Mouse (Mus musculus) liver, adult 2 months (tissue): ENCODE data around the gene Grin2d. TPM values are rescaled to one million over a fixed set of nuclear protein-coding genes. Genes with fewer than 3 reads are reported as not detected.

Source experiments
- DNase-seq: peaks from one replicate; pipeline ENCODE4 v3.0.0-alpha.2; 2011; ENCODE audit warnings: low read depth, low spot score; ENCODE audit errors: extremely low read depth
- H3K27ac ChIP-seq: fragments of 200-500 bp; replicated peaks from 2 replicates; pipeline ENCODE4 v1.5.1; 2012; ENCODE audit warnings: low read depth, mild to moderate bottlenecking, control low read depth, inconsistent platforms, low read length; ENCODE audit not compliant: insufficient read depth
- H3K27me3 ChIP-seq: fragments of 200-500 bp; 2 replicates; pipeline ENCODE4 v1.6.1; 2012; ENCODE audit warnings: mild to moderate bottlenecking, moderate library complexity, low read length, inconsistent platforms; ENCODE audit not compliant: control insufficient read depth, insufficient read depth
- H3K36me3 ChIP-seq: fragments of 200-500 bp; 2 replicates; pipeline ENCODE4 v1.6.1; 2012; ENCODE audit warnings: low read length, inconsistent platforms; ENCODE audit not compliant: control insufficient read depth, insufficient read depth
- H3K4me1 ChIP-seq: fragments of 200-500 bp; 2 replicates; pipeline ENCODE4 v1.6.1; 2011; ENCODE audit warnings: low read length; ENCODE audit not compliant: control insufficient read depth, insufficient read depth
- H3K4me3 ChIP-seq: fragments of 200-500 bp; 2 replicates; pipeline ENCODE4 v1.5.1; 2011; ENCODE audit warnings: low read depth, mild to moderate bottlenecking, control low read depth, low read length, moderate library complexity; ENCODE audit not compliant: insufficient read depth
- H3K79me2 ChIP-seq: fragments of 200-500 bp; 2 replicates; pipeline ENCODE4 v1.6.1; 2012; ENCODE audit warnings: inconsistent platforms, mild to moderate bottlenecking, low read length, moderate library complexity; ENCODE audit not compliant: control insufficient read depth, insufficient read depth
- H3K9ac ChIP-seq: fragments of 200-500 bp; 2 replicates; pipeline ENCODE4 v1.6.1; 2012; ENCODE audit warnings: low read depth, mild to moderate bottlenecking, control low read depth, inconsistent platforms, low read length
- CTCF ChIP-seq: fragments of 200-500 bp; IDR thresholded peaks from 2 replicates; pipeline ENCODE4 v1.5.1; 2011; ENCODE audit warnings: low read depth, low read length, control low read depth
- POLR2A ChIP-seq: fragments of 200-500 bp; IDR thresholded peaks from 2 replicates; pipeline ENCODE4 v1.6.1; 2011; ENCODE audit warnings: low read length, control low read depth; ENCODE audit not compliant: insufficient read depth; ENCODE audit errors: extremely low read depth
- WGBS: fragments of 180-500 bp; shearing (Covaris S2); methylation state at CpG from one replicate; pipeline ENCODE4 v1.1.7; 2018; 5-methylcytosine and 5-hydroxymethylcytosine counted together
- polyA plus RNA-seq: library from polyadenylated mRNA; depleted of rRNA; stranded (reverse); fragments of >200 nt; gene quantifications from 2 replicates; pipeline ENCODE4 v1.2.3, GENCODE M21; 2012
- total RNA-seq: library from RNA; depleted of rRNA; stranded (reverse); fragments of >200 nt; gene quantifications from 2 replicates; pipeline ENCODE4 v1.2.3, GENCODE M21; 2014

Gene Grin2d
- total and polyA plus RNA-seq, 2 experiments, result under 0.01 to 0.20 TPM

DNA sequence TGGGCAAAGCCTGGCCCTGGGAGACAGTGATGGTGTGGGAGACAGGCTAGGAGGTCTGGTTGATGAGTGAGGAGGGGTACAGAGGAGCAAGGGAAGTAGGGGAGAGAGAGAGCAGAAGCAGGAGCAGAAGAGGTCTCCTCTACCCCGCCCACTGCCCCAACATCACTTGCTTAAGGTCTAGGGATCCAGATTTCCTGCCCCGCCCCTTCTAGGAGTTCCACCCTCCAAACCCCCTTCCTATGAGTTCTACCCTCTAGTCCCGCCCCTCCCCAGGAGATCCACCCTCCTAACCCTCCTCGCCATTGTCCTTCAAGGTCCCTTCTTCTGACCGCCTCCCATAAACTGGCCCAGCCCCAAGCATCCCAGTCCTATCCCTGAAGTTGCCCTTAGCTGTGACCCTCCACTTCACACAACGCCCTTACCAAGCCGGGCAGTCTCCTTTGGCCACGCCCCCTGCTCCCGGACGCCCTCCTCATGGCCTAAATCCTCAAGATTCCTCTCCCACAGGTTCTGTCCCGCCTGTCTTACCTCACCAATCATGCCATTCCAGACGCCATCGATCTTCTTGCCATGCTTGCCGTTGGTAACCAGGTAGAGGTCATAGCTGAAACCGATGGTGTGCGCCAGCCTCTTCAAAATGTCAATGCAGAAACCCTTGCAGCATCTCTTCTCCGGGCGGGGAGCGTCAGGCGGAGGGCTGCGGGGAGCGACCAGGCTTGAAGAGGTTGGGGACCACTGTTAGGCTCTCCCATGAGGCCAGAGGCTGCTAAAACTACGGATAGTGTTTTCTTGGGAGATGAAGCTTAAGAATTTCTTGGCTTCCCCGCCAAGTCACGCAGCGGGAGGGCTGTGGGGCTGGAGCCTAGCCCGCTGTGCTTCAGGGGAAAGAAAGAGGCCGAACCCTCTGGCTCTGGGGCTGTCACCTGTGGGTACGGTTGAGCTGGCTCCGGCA lies 21.0 kb downstream of the Grin2d start:
- no peak overlapping the region for H3K9ac ChIP-seq
- H3K4me3 ChIP-seq, result peak overlapping the region; percentile 23; the same call in 1 of the 2 replicates
- no peaks in the 10 kb centered on the region for H3K79me2 ChIP-seq
- no peak overlapping the region for H3K27ac ChIP-seq
- WGBS, result 11% methylated on average over 30 of the region's 30 CpGs
- H3K36me3 ChIP-seq, result no peaks in the 10 kb centered on the region
- H3K27me3 ChIP-seq, result peaks cover 5% of the 10 kb centered on the region; the same call in 1 of the 2 replicates
- H3K4me1 ChIP-seq, result no peaks in the 10 kb centered on the region
- DNase-seq, result no peak
- TF ChIP-seq POLR2A (no peak), CTCF (no peak)

DNA sequence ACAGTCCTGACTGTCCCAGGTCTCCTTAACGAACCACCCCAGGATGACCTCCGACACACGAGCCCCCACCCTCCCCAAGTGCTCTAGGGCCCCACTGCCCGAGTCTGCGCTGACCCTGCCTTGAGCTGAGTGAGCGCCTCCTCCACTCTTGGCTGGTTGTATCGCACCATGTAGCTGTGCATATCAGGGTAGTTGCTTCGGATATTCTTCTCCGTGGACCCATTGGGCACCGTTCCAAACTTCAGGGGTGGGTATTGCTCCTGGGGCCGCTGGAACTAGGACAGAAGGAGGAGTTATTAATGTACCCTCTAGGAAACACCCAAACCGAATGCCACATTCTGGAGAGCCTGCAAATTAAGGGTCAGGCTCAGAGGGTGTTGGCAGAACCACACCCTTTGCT lies 25.1 kb downstream of the Grin2d start:
- Histone ChIP-seq H3K79me2 (no peaks in the 10 kb centered on the region), H3K4me1 (no peaks in the 10 kb centered on the region), H3K36me3 (no peaks in the 10 kb centered on the region), H3K9ac (no peak overlapping the region), H3K4me3 (no peak overlapping the region), H3K27ac (no peak overlapping the region), H3K27me3 (peaks cover 5% of the 10 kb centered on the region; the same call in 1 of the 2 replicates)
- 85% methylated on average over 12 of the region's 12 CpGs for WGBS
- TF ChIP-seq CTCF (no peak), POLR2A (no peak)
- no peak for DNase-seq

DNA sequence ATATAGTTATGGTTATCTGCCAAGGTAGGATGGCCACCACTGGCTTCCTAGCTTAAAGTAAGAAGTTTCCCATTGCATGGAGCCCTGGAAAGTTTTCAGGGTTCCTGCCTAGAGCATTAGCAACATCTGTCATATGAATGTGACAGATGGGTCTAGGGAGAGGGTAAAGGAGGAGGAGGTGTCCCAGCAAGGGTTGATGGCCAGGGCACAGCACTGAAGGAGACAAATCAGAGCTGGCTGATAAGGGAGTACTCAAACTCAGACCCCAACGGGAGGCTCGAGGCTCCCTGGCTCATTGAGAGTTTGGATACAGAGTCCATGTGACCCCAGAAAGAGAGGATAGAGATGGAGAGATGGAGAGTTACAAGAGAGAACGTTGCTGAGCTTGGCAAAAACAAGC lies 27.5 kb downstream of the Grin2d start:
- WGBS, result 66% methylated on average over 3 of the region's 3 CpGs
- H3K79me2 ChIP-seq, result no peaks in the 10 kb centered on the region
- no peak for TF ChIP-seq CTCF
- TF ChIP-seq POLR2A, result no peak
- H3K9ac ChIP-seq, result no peak overlapping the region
- no peak overlapping the region for H3K27ac ChIP-seq
- no peak overlapping the region for H3K4me3 ChIP-seq
- H3K27me3 ChIP-seq, result no peaks in the 10 kb centered on the region
- H3K36me3 ChIP-seq, result no peaks in the 10 kb centered on the region
- H3K4me1 ChIP-seq, result no peaks in the 10 kb centered on the region
- DNase-seq, result no peak

DNA sequence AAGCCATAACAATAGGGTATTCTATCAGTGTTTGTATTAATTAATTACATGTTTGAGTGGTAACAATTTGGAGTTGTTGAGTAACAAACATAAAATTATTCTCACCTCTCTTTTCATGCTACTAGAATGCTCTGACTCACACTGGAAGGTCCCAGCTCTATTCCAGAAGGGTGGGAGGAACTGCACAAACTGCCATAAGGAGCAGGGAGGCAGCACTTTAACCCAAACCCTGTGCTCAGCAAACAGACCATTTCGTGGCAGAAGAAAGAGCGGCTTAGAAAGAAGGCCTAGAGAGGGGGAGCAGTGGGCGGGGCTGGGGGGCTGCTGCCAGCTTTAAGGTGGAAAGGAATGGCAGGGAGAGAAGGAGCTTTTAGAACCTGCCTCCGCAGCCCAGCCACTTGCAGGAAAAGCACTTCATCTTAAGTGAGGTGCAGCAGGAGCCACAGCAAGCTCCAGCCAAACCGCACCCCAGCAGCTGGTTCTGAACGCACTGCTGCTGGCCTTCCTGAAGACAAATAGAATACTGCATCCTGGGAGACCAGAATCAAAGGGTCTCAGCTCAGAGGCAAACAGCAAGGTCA lies 29.6 kb downstream of the Grin2d start:
- WGBS, result 58% methylated on average over 6 of the region's 6 CpGs
- Histone ChIP-seq H3K27me3 (no peaks in the 10 kb centered on the region), H3K4me1 (no peaks in the 10 kb centered on the region), H3K79me2 (no peaks in the 10 kb centered on the region), H3K4me3 (no peak overlapping the region), H3K27ac (no peak overlapping the region), H3K36me3 (no peaks in the 10 kb centered on the region), H3K9ac (no peak overlapping the region)
- no peak for DNase-seq
- TF ChIP-seq POLR2A (no peak), CTCF (no peak)

DNA sequence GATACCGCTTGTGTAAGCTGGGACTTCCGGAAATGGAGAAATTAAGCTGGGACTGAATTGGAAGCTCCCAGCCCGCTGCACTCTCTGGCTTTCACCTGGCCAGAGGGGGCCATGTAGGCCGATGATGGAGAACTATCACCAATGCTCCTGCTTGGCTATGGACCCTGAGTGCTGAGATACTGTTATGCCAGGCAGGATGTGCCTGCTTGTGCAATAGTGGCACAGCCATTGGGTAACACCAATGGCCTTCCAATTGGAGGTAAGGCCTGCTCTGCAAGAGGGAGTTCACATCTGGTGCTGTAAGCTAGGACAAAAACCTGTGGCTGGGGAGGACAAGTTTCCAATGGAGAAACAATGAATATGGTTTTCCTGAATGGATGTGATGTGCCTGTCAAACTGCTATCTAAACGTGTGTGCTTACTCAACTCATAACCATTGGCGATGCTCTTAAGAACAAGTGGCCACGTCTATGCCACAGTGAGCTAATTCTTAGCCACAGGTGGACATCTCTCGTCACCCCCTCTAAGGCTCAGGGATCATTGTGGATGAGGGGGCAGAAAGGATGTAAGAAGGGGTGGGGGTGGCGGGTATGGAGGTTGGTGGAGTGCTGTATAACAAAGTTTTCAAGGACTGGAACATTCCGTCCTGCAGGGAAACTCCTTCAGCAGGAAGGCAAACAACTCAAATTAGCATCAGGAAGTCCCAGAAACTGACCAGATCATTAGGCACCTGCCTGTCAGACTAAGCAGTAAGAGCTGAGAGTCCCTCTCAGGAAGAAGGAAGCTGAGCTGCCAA lies 35.0 kb downstream of the Grin2d start:
- WGBS, result 91% methylated on average over 10 of the region's 10 CpGs

More for the DNA sequence above, 35.0 kb downstream of the Grin2d start:
- Histone ChIP-seq H3K27ac (no peak overlapping the region), H3K79me2 (no peaks in the 10 kb centered on the region), H3K4me3 (no peak overlapping the region), H3K9ac (no peak overlapping the region), H3K36me3 (no peaks in the 10 kb centered on the region), H3K4me1 (no peaks in the 10 kb centered on the region), H3K27me3 (no peaks in the 10 kb centered on the region)
- TF ChIP-seq CTCF (no peak), POLR2A (no peak)
- DNase-seq, result no peak
